Mouse (Mus musculus): ENCODE measurements at regions not wholly inside any gene's neighbourhood (a gene's known extent, or its start where the extent isn't known, plus 50 kb on each side); places are given as distances from the start of the nearest gene placed in this dataset.
A peak's percentile ranks its signal among the peaks of the same experiment; 100 is the strongest.

DNA sequence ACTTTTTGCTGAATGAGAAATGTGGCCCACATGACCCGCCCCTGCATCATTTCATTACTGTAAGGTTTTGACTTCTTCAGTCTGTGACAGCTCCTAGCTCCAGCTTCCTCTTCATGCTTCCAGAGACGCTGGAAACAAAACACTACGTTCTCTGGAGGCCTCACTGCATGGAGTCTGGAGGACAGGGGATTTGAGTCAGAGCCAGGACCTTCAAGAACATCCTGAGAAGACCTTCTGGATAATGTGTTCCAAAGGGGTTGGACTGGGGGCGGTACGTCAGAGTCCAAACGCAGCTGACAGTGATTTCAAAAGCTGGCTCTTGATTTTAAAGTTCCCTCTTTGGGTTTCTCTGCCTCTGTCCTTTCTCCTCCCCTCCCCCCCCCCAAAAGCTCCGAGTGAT is 108.5 kb downstream of the Dact1 start:
- intact Hi-C loops (cut with DNase I): no loop called here

DNA sequence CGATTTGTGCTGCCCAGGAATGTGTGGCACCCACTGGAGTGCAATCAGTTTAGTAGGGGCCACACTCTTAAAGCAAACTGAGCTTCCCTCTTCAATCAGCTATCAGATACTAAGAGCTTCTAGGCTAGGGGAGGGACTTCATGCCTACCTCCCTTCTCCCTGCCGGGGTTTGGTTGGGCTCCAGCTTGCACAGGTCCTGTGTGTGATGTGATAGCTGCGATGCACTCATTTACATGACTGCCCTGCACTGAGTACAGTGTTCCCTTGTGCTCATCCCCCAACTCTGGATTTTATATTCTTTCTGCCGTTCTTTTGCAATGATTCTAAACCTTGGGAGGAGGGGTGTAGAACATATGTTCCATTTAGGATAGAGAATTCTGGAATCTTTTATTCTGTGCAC is 109.5 kb downstream of the Dact1 start:
- 67% methylated on average over 4 of the region's 4 CpGs for WGBS
- TF ChIP-seq CTCF (IDR thresholded peaks at IDR 0.05) (no peak), EP300 (IDR thresholded peaks at IDR 0.05; ENCODE audit: insufficient read depth, low read depth, low read length) (no peak), POLR2A (IDR thresholded peaks at IDR 0.05; ENCODE audit: insufficient read depth, low read depth, low read length) (no peak)
- H3K4me3 ChIP-seq: no peak overlapping the region
- H3K9ac ChIP-seq (ENCODE audit: low read depth, low read length): no peak overlapping the region
- H3K4me1 ChIP-seq (ENCODE audit: control insufficient read depth, insufficient read depth, low read length): no peaks in the 10 kb centered on the region
- intact Hi-C loops (cut with DNase I): no loop called here
- no peaks in the 10 kb centered on the region for H3K27me3 ChIP-seq (ENCODE audit: control insufficient read depth, insufficient read depth, low read length)
- H3K79me2 ChIP-seq (replicated peaks; ENCODE audit: control insufficient read depth, insufficient read depth, low read length): no peaks in the 10 kb centered on the region
- H3K36me3 ChIP-seq (ENCODE audit: control insufficient read depth, insufficient read depth, low read length): no peaks in the 10 kb centered on the region
- H3K27ac ChIP-seq: no peak overlapping the region
- no peak for DNase-seq

More for the DNA sequence above, 108.5 kb downstream of the Dact1 start:
- DNase-seq: peak; percentile 47 to 56
- no peaks in the 10 kb centered on the region for H3K27me3 ChIP-seq (ENCODE audit: control insufficient read depth, insufficient read depth, low read length)
- H3K4me3 ChIP-seq: no peak overlapping the region
- no peaks in the 10 kb centered on the region for H3K79me2 ChIP-seq (replicated peaks; ENCODE audit: control insufficient read depth, insufficient read depth, low read length)
- 50% methylated on average over 7 of the region's 7 CpGs for WGBS
- H3K9ac ChIP-seq (ENCODE audit: low read depth, low read length): no peak overlapping the region
- H3K4me1 ChIP-seq (ENCODE audit: control insufficient read depth, insufficient read depth, low read length): no peaks in the 10 kb centered on the region
- TF ChIP-seq CTCF (IDR thresholded peaks at IDR 0.05): no peak
- no peak for TF ChIP-seq POLR2A (IDR thresholded peaks at IDR 0.05; ENCODE audit: insufficient read depth, low read depth, low read length)
- no peak for TF ChIP-seq EP300 (IDR thresholded peaks at IDR 0.05; ENCODE audit: insufficient read depth, low read depth, low read length)
- H3K36me3 ChIP-seq (ENCODE audit: control insufficient read depth, insufficient read depth, low read length): no peaks in the 10 kb centered on the region
- H3K27ac ChIP-seq: no peak overlapping the region

DNA sequence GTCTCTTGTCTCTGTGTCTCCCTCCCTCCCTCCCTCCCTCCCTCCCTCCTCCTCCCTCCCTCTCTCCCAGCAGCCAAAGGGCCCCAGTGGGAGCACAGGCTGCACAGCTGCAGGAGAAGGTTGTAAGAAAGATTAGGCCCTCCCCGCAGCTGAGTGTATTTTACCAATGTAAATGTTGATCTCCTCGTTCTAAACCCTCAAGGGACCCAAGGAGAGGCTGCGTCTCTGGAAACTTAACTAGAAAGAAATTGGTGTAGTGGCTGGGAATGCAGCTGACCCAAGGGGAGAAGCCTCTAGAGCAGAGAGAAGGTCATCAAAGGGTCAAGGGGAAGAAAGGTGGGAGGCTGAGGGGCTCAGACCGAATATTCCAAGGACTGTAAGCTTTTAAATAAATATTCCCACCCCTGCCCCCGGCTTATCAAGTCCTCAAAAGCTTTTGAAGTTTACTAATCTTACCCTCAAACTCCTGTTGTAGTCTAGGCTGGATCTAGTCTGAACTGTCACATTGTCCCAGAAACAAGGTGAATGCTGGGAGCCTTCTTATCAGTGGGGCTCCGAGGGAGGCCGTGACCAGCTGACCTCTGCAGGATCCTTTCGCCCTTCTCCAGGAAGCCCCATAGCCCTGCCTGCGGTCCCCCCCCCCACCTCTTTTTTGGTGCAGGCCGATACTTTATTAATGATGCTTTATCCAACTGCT is 116.5 kb downstream of the Dact1 start:
- H3K79me2 ChIP-seq (replicated peaks; ENCODE audit: control insufficient read depth, insufficient read depth, low read length): no peaks in the 10 kb centered on the region
- DNase-seq: peak in 1 of 2 experiments; percentile 10
- H3K27ac ChIP-seq: no peak overlapping the region
- H3K27me3 ChIP-seq (ENCODE audit: control insufficient read depth, insufficient read depth, low read length): no peaks in the 10 kb centered on the region
- intact Hi-C loops (cut with DNase I): no loop called here
- no peak overlapping the region for H3K9ac ChIP-seq (ENCODE audit: low read depth, low read length)
- H3K36me3 ChIP-seq (ENCODE audit: control insufficient read depth, insufficient read depth, low read length): no peaks in the 10 kb centered on the region
- H3K4me3 ChIP-seq: no peak overlapping the region
- H3K4me1 ChIP-seq (ENCODE audit: control insufficient read depth, insufficient read depth, low read length): no peaks in the 10 kb centered on the region; the same call in none of the 2 replicates
- TF ChIP-seq POLR2A (IDR thresholded peaks at IDR 0.05; ENCODE audit: insufficient read depth, low read depth, low read length) (no peak), CTCF (IDR thresholded peaks at IDR 0.05) (no peak), EP300 (IDR thresholded peaks at IDR 0.05; ENCODE audit: insufficient read depth, low read depth, low read length) (no peak)
- 34% methylated on average over 10 of the region's 10 CpGs for WGBS

DNA sequence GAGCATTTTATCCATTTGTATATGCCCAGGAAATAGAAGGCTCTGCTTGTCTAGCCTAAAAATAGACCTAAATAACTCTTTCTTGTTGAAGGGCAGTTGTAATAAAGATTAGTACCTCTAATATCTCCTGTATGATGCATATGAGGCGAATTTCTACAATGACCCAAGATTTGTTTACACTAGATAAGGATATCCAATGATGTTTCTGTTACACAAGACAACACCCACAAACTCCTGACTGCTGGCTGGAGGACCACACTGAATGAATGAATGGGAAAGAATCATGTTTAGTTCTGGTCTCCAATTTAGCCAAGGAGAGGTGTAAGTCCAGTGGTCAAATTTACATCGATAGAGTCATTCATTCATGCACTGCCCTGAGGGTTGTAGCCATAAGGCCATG is 118.3 kb downstream of the Dact1 start:
- Histone ChIP-seq H3K27me3 (ENCODE audit: control insufficient read depth, insufficient read depth, low read length) (no peaks in the 10 kb centered on the region), H3K4me1 (ENCODE audit: control insufficient read depth, insufficient read depth, low read length) (no peaks in the 10 kb centered on the region; the same call in none of the 2 replicates), H3K36me3 (ENCODE audit: control insufficient read depth, insufficient read depth, low read length) (no peaks in the 10 kb centered on the region), H3K27ac (no peak overlapping the region), H3K79me2 (replicated peaks; ENCODE audit: control insufficient read depth, insufficient read depth, low read length) (no peaks in the 10 kb centered on the region), H3K4me3 (no peak overlapping the region), H3K9ac (ENCODE audit: low read depth, low read length) (no peak overlapping the region)
- WGBS: 43% methylated on average over 2 of the region's 2 CpGs
- DNase-seq: no peak
- TF ChIP-seq CTCF (IDR thresholded peaks at IDR 0.05) (no peak), EP300 (IDR thresholded peaks at IDR 0.05; ENCODE audit: insufficient read depth, low read depth, low read length) (no peak), POLR2A (IDR thresholded peaks at IDR 0.05; ENCODE audit: insufficient read depth, low read depth, low read length) (no peak)
- intact Hi-C loops (cut with DNase I): no loop called here

DNA sequence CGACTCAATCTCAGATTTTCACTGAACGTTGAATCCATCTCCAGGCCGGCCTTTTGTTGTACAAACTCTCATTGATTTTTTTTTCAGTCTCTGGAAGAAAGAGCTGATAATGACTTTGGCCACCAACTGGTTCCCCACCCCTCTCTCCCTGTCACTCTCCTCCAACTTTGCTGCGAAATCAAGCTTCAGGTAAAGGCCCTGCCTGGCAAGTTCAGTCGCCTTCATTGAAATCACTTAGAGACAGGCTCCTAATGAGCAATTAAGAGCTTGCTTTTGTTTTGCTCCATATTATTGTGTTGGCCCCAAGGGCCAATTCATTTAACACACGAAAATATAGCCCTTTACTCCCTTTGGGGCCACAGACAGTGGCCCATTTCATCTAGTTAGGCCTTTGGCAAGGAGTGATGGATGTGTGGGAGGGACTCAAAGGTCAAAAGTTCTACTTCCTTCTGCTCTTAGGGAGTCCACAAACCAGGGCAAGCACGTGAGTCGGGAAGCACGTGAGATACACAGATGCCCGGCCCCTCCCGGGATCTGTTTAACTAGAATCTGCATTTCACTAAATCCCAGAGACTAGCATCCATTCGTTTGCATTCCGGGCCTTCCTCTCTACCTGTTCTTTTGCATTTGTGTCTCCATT is 120.0 kb downstream of the Dact1 start:
- intact Hi-C loops (cut with DNase I): no loop called here
- no peaks in the 10 kb centered on the region for H3K36me3 ChIP-seq (ENCODE audit: control insufficient read depth, insufficient read depth, low read length)
- TF ChIP-seq CTCF (IDR thresholded peaks at IDR 0.05): no peak
- TF ChIP-seq POLR2A (IDR thresholded peaks at IDR 0.05; ENCODE audit: insufficient read depth, low read depth, low read length): no peak
- no peak for TF ChIP-seq EP300 (IDR thresholded peaks at IDR 0.05; ENCODE audit: insufficient read depth, low read depth, low read length)
- no peak for DNase-seq
- no peaks in the 10 kb centered on the region; the same call in none of the 2 replicates for H3K4me1 ChIP-seq (ENCODE audit: control insufficient read depth, insufficient read depth, low read length)
- H3K4me3 ChIP-seq: no peak overlapping the region
- no peaks in the 10 kb centered on the region for H3K79me2 ChIP-seq (replicated peaks; ENCODE audit: control insufficient read depth, insufficient read depth, low read length)
- 69% methylated on average over 13 of the region's 13 CpGs for WGBS
- no peaks in the 10 kb centered on the region for H3K27me3 ChIP-seq (ENCODE audit: control insufficient read depth, insufficient read depth, low read length)
- no peak overlapping the region for H3K27ac ChIP-seq
- no peak overlapping the region for H3K9ac ChIP-seq (ENCODE audit: low read depth, low read length)

DNA sequence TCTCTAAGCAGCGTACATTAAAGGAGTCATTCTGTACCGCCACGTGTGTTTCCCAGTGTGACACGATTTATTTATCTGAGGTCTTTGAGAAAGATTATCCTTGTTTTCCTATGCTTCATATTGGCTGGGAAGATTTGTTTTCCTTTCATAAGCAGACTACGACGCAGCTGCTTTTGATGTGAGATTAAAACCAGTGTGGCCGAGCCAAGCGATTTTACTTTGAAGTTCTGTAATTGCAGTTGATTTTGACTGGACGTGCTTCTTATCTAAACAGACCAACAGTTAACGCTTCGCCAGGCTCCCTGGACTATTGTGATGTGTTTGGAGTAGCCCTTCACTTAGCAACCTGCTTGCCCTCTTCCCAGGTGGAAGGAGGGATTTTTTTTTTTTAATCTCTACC is 120.6 kb downstream of the Dact1 start:
- H3K36me3 ChIP-seq (ENCODE audit: control insufficient read depth, insufficient read depth, low read length): no peaks in the 10 kb centered on the region
- H3K79me2 ChIP-seq (replicated peaks; ENCODE audit: control insufficient read depth, insufficient read depth, low read length): no peaks in the 10 kb centered on the region
- H3K9ac ChIP-seq (ENCODE audit: low read depth, low read length): no peak overlapping the region
- no peak overlapping the region for H3K4me3 ChIP-seq
- intact Hi-C loops (cut with DNase I): no loop called here
- H3K4me1 ChIP-seq (ENCODE audit: control insufficient read depth, insufficient read depth, low read length): no peaks in the 10 kb centered on the region; the same call in none of the 2 replicates
- no peak overlapping the region for H3K27ac ChIP-seq
- WGBS: 67% methylated on average over 11 of the region's 11 CpGs
- TF ChIP-seq POLR2A (IDR thresholded peaks at IDR 0.05; ENCODE audit: insufficient read depth, low read depth, low read length): no peak
- no peak for TF ChIP-seq CTCF (IDR thresholded peaks at IDR 0.05)
- TF ChIP-seq EP300 (IDR thresholded peaks at IDR 0.05; ENCODE audit: insufficient read depth, low read depth, low read length): no peak
- no peaks in the 10 kb centered on the region for H3K27me3 ChIP-seq (ENCODE audit: control insufficient read depth, insufficient read depth, low read length)
- no peak for DNase-seq
